18 mouse cellular contexts compared by ENCODE assay signal in the genomic region with DNA sequence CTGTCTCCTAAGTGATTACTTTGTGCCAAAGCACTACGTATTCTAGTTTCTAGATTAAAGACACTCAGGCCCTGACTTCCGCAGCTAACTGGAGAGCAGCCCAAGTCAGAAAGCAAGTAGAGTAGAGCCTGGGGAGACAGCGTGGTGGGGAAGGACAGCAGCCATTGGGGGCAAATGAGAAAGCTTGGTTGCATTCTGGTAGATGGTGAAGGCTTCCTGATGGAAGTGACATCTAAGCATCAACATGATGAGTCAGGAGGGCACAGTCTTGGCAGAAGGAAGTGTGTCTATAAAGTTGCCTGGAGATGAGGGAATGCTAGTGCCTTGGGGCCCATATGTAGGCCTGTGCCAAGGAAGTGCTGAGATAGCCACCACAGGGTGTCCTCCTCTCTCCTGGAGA. TPM values are rescaled to one million over a fixed set of nuclear protein-coding genes. Genes with fewer than 3 reads are reported as not detected.
A peak's percentile ranks its signal among the peaks of the same experiment; 100 is the strongest.
DNase-seq lines count a peak whose midpoint lies in the region; ATAC-seq and TF ChIP-seq lines count a peak whose summit lies in the region.
"Had no signal": no experiment of that assay in that cellular context is flagged by ENCODE, and none has a peak within 500 bp of the region (broad histone marks: within the 10 kb centered on the region; RNA-seq: fewer than 3 reads in every experiment).

No protein-coding gene starts in this region.

- H3K27ac ChIP-seq in cerebellum, adult 2 months (ENCODE audit: insufficient read depth, low read length) = peak overlapping the region; percentile 79
- H3K27ac ChIP-seq: embryonic facial prominence, embryonic 13.5 days; embryonic facial prominence, embryonic 15.5 days; forebrain, embryonic 10.5 days; forebrain, embryonic 12.5 days had no signal

- TF ChIP-seq CTCF in cerebellum, adult 2 months (IDR thresholded peaks at IDR 0.05; ENCODE audit: borderline replicate concordance, insufficient read depth, low read depth, low read length) = no peak

- 0 out of 2 replicates have a peak, but pooled peaks have one; percentile 4 for ATAC-seq in cerebellum, adult (ENCODE audit: insufficient number of reproducible peaks, low FRiP score, low TSS enrichment)
- ATAC-seq: forebrain, embryonic 14.5 days; forebrain, embryonic 16.5 days had no signal

- no peak for DNase-seq in cerebellum, postnatal 10 days
- DNase-seq in cerebellum, adult 2 months = peak in 1 of 2 experiments; percentile 57
- DNase-seq in cerebellum, adult 9-10 months = no peak
- peak; percentile 25 for DNase-seq in 3T3-L1 (ENCODE audit: low read depth, low spot score)
- DNase-seq: adrenal gland, adult 2 months; adrenal gland, postnatal 10 days; adrenal gland, postnatal 25 days; embryo, embryonic 11 days had no signal

- H3K4me1 ChIP-seq in cerebellum, adult 2 months (ENCODE audit: control insufficient read depth, insufficient read depth, low read length) = peaks cover 39% of the 10 kb centered on the region
- H3K4me1 ChIP-seq: embryonic facial prominence, embryonic 13.5 days; embryonic facial prominence, embryonic 15.5 days; forebrain, embryonic 10.5 days; forebrain, embryonic 12.5 days had no signal

- H3K4me3 ChIP-seq in cerebellum, adult 2 months (replicated peaks; ENCODE audit: insufficient read depth, low read depth, low read length) = no peak overlapping the region
- H3K4me3 ChIP-seq: embryonic facial prominence, embryonic 13.5 days; embryonic facial prominence, embryonic 15.5 days; erythroblast, embryonic 14.5 days; forebrain, embryonic 10.5 days; forebrain, embryonic 12.5 days had no signal

- no peaks in the 10 kb centered on the region for H3K27me3 ChIP-seq in cerebellum, adult 2 months (ENCODE audit: control insufficient read depth, insufficient read depth, low read length)
- H3K27me3 ChIP-seq: embryonic facial prominence, embryonic 13.5 days; embryonic facial prominence, embryonic 15.5 days; forebrain, embryonic 12.5 days had no signal

- 14% methylated on average over 3 of the region's 3 CpGs for WGBS in cerebellum, adult 2 months

- no peak for TF ChIP-seq POLR2A in cerebellum, adult 2 months (IDR thresholded peaks at IDR 0.05; ENCODE audit: borderline replicate concordance, insufficient read depth, low read length)

RNA-seq across cellular contexts. Expression of a gene that starts 22.4 kb away (rescaled TPM):
- 64.6 and 67.0 TPM in 2 replicates for polyA plus RNA-seq in cerebellum, adult 2 months (2012; rRNA removed)
- polyA plus RNA-seq: erythroblast, embryonic 14.5 days had no signal

RNA-seq across cellular contexts. Expression of a gene that starts 25.3 kb away (rescaled TPM):
- 0.28 and 0.41 TPM in 2 replicates for polyA plus RNA-seq in cerebellum, adult 2 months (2012; rRNA removed)
- polyA plus RNA-seq: adrenal gland, adult 2 months; C2C12; embryonic facial prominence, embryonic 11.5 days; embryonic facial prominence, embryonic 13.5 days; embryonic facial prominence, embryonic 15.5 days; erythroblast, embryonic 14.5 days had no signal

RNA-seq across cellular contexts. Expression of a gene that starts 57.6 kb away (rescaled TPM):
- 44.5 and 47.0 TPM in 2 replicates for polyA plus RNA-seq in cerebellum, adult 2 months (2012; rRNA removed)
